Mouse (Mus musculus): Measurements from ENCODE around the gene Ms4a4a.
"Not testable (repeated sequence)": the region's sequence is repeated elsewhere in the genome, so short reads cannot be mapped to it uniquely, and the experiment has no call there.

The Ms4a4a gene

DNA sequence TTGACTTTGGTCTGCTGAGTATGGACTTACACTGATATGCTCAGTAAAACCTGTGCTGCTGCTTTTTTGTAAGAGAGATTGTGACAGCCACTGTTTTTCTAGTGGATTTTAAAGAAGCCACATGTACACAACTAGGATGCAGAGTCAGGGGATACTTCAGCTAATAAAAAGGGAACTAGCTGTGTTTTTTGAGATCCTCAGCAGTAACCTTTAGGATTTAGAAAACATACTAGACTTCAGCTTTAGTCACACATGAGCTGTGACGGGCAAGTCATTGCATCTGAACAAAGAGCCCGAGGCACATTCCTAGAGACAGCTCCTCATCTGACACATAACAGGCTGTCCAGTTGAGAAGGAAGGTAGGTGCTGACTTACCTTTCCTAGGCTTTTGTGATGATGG lies at the start of gene Ms4a4a:
TSS of gene Ms4a4a (plus strand) at position 251 of the 400 bp plus-strand sequence.
- DNase-seq (ENCODE audit: low spot score), result no peak

DNA sequence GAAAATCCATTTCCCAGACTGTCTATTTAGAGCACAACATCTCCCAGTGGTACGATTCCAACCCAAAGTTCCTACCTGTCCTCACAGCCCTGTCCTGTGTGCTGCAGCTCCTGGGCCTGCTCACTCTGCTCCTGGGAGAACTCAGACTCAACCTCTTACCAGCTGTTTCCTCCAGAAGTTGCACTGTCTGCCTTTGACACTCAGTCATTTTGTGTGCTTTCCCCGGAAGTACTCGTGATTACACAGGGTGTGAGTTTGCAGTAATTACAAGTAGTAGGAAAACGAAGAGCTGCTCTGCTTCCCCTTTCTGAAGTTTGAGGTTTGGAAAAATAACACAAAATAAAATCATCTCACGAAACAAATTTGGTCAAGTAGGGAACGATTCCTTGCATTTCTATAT lies 39.4 kb upstream of the Ms4a4a start, which contains the start of gene Ms4a7:
TSS of gene Ms4a7 (minus strand) at position 215 of the 400 bp plus-strand sequence.
- DNase-seq (ENCODE audit: low spot score), result no peak

DNA sequence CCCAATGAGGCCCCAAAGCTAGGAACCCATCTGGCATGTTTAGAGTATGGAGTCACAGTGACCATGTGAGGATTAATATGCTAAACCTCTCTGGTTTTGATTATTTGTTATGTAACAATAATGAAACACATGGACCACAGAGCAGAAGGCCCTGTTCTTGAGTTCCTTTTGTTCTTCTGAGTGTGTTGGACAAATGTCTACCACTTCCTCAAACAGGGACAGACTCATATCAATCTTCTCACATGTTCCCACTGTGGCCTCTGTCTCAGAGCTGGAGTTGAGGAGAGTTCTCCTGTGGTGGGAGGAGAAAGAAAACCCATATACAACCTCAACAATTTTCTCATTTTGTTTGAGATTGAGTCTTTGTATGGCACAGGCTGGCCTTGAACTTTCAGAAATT lies 32.2 kb upstream of the Ms4a4a start:
- no peak for DNase-seq (ENCODE audit: low spot score)

DNA sequence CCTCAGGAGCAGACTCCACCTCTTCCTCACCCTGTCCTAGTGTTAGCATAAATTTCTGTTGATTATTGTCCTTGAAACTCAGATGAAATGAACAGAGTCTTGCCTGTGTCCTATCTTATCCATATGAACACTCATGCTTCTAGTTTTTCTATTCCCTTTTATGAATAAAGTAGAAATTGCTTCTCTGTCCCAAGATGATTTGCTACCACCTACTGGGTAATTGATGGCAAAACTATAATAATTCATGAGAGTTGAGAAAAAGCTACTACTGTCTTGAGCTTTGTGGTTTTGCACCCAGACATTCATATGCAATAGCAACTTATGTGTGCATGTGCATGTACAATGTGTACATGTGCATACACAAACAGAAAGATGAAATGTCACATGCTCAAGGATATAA lies 31.3 kb upstream of the Ms4a4a start:
- no peak for DNase-seq (ENCODE audit: low spot score)

DNA sequence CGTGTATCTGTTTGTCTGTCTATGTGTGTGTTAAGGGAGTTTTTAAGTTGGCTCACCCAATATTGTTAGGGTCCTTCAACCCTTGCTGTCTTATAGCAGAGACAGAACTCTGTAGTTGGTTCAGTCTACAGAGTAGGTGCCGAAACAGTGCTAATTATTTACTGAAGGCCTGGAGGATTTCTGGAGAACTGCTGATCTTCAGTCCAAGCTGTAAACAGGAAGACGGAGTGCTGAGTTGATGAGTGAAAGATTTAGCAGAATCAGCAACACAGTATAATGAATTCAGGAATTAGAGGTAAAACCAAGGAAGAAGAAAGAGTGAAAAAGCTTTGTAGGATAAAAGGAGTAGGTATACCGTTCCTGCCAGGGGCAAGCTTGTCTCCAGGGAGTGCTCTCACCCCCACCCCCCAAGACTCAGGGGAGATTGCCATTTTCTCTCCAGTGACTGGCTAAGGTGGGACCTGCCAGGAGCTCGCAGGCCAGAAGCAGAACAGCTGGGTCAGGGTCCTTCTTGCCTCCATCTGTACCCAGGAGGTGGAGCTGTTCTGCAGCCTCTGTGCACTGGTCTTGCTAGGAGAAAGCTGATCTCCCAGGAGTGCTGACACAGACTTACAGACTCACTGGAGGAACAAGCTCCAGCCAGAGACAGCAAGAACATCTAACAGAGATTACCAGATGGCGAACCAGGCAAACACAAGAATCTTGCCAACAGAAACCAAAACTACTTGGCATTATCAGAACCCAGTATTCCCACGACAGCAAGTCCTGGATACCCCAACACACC lies 25.4 kb upstream of the Ms4a4a start:
- peak; percentile 17 for DNase-seq (ENCODE audit: low spot score)

DNA sequence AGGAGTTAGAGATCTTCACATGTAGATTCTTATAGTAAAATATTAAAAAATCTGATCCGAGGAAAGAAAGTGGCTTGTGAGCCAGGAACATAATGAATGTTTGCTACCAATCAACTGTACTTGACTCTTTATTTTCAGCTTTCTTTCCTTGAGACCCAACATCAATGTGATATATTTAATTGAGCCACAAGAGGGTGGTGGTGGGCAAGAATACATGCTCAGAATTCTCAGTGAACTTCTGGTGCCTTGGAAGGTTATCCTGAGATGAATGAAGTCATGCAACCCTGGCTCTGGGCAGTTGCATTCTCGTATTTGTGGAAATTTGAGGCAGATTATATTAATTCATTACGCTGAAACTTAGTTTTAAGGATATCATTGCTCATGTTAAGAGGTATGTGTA lies 23.4 kb upstream of the Ms4a4a start:
- DNase-seq (ENCODE audit: low spot score), result peak; percentile 17

DNA sequence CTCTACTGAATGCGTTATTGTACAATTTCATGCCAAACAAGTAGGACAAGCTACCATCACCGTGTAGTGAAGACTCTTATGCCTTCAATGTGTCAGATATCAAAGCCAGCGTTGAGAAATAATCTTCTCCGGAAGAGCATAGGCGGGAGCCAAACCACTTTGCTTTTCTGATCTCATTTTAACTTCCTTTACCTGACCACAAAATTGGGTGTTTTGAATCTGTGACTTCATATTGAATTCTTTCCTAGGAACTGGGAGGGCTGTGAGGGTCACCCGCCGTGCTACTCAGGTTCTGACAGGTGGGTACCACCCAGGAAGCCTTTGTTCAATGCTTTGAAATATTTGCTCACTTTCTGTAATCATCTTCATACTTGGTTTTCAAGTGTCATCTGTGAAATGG lies 19.6 kb upstream of the Ms4a4a start:
- no peak for DNase-seq (ENCODE audit: low spot score)

DNA sequence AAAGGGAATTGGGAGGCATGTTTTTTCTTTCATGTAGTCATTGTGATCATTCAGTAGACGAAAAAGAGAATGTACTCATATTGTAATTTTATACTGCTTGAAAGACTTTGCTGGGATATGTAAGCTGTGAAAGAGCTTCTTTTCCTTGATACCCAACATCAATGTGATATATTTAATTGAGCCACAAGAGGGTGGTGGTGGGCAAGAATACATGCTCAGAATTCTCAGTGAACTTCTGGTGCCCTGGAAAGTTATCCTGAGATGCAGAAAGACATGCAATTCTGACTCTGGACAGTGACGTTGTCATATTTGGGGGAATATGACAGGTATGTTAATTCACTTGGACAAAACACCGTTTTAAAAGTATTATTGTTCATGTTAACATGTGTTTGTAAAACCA lies 15.2 kb upstream of the Ms4a4a start:
- DNase-seq (ENCODE audit: low spot score), result peak; percentile 31

DNA sequence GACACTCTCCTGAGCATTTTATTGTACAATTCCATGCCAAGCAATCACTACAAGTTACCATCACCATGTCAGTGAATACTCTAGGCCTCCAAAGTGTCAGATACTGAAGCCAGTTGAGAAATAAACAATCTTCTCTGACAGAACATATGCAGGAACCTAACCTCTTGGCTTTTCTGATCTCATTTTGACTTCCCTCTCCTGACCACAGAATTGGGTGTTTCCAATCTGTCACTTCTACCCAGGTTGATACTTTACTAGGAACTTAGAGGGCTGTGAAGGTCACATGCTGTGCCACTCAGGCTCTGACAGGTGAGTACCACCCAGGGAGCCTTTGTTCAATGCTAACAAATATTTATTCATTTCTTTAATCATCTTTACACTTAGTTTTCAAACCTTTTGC lies 13.3 kb upstream of the Ms4a4a start:
- no peak for DNase-seq (ENCODE audit: low spot score)

DNA sequence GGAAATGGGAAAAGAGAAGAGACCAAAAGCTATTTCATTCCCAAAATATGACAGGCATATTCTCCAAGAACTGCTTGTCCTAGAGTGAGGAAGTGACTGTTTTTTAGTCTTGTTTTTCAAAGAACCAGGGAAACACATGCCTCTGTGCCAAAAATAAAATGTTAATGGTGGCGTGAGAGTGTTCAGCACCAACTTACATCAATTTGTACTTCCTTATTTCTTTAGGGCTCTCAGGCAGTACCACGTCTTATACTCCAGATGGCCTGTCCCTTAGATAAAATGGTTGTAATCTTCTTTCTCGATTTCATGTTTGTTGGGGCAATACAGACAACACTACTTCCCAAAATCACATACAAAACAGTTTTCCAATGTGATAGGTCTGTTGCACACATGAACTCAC lies 7.0 kb upstream of the Ms4a4a start:
- no peak for DNase-seq (ENCODE audit: low spot score)

DNA sequence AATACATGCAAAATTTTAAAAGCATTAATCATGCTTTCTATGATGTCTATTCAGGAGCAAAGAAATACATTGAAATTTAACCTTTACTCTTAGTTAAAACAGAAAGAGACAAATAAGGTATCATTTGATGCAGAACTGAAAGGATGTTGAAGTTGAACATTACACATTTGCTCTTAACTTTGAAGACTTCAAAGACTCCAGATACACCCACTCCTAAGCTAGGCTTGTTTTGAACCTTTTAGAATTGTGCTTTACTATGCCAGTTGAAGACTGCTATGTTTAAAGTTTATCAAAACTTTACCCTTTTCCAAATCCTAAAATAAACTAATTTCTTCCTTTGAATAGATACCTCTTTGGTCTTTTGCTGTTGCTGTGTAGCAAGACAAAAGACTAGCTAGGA lies 4.1 kb upstream of the Ms4a4a start:
- DNase-seq (ENCODE audit: low spot score), result no peak

DNA sequence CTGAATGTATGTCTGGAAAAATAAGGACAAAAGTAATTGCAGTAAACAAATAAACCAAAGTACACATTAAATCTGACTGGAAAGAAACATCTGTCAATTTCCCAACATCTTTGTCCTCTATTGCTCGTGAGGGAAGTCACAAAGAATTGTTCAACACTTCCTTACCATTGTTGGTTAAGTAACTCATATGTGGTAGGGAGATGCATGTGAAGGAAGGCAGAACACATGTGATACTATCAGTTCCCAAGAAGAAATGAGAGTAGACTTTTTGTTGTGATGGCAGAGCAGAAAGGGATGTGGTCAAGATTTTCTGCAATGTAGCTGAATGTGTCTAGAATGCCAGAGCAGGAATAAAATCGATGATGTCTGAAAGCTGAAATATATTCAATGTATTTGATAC lies 1.1 kb downstream of the Ms4a4a start:
- DNase-seq (ENCODE audit: low spot score), result no peak

DNA sequence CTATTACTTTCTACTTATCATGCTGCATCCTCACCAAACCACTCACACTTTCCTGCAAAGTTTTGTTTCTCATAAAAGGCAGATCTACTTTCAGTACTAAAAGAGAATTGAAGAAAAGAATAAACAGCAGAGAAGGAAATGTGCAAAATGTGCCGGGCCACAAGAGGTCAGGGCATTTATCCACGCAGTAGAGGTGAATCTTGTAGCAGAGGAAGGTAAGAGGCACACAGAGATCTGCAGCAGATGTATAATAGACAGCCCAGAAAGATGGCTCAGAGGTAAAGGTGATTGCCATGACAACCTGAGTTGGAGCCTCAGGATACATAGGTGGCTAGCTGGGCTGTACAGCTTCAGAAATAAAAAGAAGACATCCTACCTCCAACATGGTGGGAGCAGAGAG lies 11.8 kb downstream of the Ms4a4a start:
- no peak for DNase-seq (ENCODE audit: low spot score)

DNA sequence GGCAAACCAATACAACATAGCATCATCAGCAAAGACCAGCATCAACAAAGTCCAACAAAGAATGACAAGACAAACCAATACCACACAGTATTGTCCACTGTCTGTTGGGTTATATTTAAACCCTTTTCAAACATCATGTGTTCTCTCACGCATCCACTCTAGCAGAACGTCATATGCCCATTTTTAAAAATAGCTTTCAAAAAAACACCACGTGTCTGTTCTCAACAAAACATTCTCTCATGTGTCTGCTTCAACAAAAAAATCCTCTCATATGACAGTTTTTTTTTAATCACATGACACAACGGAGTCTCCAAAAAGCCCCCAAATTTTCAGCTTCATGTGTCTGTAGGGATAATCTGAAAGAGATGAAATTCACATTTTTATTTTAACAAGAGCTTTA lies 12.4 kb downstream of the Ms4a4a start:
- no peak for DNase-seq (ENCODE audit: low spot score)

DNA sequence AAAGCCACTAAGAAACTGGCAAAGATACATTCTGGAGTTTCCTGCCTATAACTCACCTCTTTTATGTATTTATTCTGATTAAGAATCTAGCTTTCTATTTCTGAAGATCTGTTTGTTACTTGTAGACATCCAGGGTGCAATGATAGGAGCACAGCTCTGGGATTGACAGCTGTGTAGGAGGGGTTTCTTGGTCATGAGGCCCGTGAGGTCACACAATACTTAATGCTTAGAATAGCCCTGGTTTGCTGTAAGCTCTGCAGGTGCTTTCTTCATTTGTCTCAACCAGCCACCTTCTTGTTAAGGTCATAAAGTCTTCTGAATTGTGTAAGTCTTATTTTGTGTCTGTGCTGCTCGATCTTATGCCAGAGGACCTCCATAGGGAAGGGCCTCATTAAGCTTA lies 13.6 kb downstream of the Ms4a4a start:
- DNase-seq (ENCODE audit: low spot score), result no peak

DNA sequence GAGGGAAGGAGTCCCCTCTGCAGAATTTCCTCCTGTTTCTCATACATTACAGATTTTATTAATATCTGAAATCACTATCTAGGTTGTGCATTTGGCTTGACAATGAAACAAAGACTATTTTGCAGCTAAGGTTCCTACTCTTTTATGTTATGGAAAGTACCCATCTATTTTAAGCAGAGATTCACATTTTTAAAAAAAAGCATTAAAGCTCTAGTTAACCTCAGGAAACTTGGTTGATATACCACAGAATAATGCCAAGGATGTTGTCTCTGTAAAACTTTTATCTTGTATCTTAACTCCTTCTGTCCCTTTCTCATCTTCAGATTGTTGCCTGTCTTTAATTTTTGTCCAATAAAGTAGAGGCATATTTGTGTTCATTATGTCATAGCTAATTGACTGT lies 20.4 kb downstream of the Ms4a4a start:
- no peak for DNase-seq (ENCODE audit: low spot score)

DNA sequence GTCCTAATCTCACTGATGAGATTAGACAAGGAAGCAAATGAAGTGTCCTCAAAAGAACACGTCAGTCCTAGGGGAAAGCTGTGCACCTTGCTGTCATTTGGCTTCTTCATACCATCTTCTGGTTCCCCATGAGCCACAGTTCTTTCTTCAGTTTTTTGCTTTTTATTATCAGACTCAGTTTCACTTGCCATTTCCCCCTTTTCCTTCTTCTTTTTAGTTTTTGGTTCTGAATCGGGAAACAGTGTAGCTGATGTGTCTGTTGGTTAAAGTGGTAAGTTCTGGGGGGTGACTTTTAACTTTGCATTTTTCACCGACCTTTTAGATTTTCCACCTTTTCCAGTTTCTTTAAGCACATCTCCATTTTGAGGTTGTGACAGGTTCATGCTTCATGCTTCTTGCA lies 29.2 kb downstream of the Ms4a4a start, which contains the start of gene Ms4a4c:
TSS of gene Ms4a4c (plus strand) at position 244 of the 400 bp plus-strand sequence.
- DNase-seq (ENCODE audit: low spot score), result no peak

DNA sequence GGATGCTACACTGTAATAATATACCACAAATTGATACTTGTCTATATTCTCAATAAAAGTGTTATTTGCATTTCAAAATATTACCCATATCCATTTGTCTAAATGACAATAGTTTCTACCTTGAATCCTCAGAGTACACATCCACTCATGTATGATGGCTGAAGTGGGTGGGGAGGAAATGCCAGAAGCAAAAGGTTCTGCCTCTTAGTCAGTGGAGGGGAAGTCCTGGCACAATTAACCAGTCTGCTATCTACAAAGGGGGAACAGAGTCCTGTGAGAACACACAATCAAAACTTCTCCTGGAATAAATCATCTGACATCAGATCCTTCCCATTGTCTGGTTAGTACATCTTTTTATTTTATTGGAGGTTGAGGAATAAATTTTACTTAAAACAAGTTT lies 32.1 kb downstream of the Ms4a4a start:
- DNase-seq (ENCODE audit: low spot score), result no peak

DNA sequence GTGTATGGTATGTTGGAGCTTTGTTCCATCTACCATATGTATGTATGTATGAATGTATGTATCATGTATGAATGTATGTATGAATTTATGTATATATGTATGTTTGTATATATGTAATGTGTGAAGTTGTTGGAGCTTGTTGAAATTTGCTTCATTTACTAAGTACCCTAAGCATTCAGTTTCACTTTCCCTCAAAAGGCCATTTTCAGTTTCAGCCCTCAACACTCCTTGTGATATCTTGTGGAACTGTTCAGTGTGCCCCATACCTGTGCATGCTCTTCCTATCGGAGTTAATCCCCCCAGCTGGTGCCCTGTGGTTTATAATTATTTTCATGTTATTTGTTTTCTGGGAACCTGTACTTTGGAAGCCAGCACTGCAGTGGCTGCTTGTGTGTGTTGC lies 33.3 kb downstream of the Ms4a4a start:
- no peak for DNase-seq (ENCODE audit: low spot score)

DNA sequence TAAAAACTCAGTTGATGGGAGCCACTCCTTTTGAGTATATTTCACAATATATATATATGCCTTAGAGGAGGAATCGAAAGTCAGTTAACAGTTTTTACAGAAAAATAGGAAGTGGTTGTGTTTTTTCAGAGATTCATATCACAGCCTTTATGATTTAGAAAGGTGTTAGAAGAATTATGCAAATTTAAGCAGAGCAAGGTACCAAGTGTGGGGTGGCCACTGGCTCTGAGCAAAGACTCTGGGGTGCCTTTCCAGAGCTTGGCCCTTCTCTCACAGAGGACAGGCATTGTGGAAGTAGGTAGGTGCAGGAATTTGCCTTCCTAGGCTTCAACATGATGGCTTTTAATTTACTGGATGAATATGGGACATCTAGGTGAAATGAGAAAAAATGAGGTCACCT lies 36.3 kb downstream of the Ms4a4a start:
- DNase-seq (ENCODE audit: low spot score), result no peak

DNA sequence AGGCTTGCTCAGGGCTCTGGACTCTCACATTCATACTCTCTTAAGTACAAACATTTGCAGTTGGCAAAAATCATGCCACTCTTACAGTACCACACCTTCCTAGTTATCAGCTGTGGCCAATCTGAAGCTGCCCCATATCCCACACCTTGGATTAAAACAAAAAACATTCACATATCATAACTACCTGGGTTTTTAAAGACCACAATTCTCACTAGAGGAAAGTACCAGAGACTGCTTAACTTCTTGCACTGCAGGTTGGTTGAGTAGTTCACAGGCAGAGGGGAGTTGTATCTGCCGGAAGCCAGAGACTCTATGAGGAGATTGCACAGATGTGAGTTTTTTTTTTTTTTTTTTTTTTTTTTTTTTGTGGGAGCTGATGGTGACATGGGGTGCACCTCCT lies 38.8 kb downstream of the Ms4a4a start:
- no peak for DNase-seq (ENCODE audit: low spot score)

DNA sequence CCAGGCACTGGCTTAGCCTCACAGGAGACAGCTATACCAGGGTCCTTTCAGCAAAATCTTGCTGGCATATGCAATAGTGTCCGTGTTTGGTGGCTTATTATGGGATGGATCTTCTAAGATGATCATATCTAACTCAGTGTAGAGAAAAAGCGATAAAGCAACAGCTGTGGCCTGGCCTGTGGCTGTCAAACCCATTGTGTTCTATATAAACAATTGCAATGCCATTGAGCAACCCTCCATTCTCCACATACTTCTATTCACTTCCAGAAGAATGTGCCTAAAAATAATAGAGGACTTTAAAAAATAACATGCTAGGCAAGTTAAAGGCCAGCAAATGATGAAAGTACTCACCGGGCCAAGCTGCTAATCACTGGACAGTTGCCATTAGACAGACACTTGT lies 40.3 kb downstream of the Ms4a4a start:
- DNase-seq (ENCODE audit: low spot score), result no peak

DNA sequence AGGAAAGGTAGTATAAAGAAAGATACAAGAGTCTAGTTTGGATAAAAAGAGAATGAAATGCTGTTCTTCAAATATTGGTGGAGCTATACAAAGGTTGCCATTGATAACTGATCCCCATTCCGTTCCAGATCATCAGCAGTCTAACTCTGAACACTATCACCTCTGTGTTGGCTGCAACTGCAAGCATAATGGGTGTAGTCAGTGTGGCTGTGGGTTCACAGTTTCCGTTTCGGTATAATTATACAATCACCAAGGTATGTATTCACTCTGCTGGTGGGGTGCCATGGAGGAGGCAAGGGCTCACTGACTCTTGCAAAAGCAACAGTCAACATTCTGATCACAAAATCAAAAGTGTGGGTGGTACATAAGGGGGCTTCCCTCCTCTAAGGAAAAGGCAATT lies 43.5 kb downstream of the Ms4a4a start:
- not testable (repeated sequence) for DNase-seq (ENCODE audit: low spot score)

DNA sequence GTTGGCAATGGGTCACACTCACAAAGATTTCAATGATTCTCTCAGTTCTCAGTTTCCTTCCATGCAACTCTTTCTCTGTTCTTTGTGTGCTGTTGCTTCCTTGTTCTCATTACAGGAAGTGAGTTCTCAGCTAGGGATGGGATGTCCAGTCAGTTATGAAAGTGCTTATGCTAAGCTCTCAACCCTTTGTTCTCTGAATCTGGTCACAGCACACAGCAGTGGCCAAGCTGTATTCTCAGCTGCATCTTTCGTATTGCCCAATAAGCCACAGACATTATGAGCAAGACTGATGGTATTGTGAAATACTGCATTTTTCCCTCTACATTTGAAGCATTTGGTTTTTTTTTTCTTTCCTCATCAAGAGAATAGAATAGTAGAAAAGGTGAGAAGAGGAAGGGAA lies 55.9 kb downstream of the Ms4a4a start:
- DNase-seq (ENCODE audit: low spot score), result not testable (repeated sequence)
